Mouse (Mus musculus): ENCODE data around the gene Dnajc28. TPM values are rescaled to one million over a fixed set of nuclear protein-coding genes. Genes with fewer than 3 reads are reported as not detected.

The Dnajc28 gene
- polyA plus RNA-seq, 1 experiment from 2014 or later = 4.1 TPM

DNA sequence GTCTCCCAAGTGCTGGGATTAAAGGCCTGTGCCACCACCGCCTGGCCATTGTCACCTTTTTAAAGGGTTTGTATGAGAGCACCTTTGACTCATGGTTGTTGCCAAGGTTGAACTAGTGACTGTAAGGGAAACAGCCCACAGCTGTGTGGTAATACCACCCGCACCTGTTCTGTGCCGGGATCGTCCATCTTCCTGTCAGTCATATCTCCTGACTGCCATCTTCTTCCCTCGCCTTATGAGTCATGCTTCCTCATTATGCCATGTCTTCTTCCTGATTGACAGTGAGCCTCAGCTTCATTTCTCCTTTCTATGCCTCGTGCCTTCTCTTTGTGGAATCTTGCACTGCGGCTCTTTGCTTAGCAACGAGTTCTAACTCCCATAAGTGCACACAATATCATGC is 11.9 kb downstream of the Dnajc28 start:
- WGBS = 90% methylated on average over 8 of the region's 8 CpGs

DNA sequence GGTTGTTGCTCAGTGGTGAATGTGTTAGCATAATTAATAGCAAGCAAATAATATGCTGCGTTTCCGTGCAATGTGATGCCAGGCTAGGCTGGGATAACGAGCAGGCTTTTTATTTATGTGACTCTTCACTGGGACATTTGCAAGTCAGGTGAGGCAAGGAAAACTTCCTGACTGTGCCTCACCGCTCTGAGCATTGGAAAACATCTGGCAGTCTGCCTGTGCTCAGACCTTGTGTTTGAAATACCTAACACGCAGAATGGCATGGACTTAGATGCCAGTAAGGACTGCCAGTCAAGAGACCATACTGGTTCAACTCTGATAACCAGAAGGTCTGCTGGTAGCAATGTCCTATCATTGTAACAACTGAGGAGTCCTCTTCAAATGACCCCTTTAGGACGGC is 13.7 kb downstream of the Dnajc28 start:
- no peak overlapping the region for H3K4me2 ChIP-seq (replicated peaks; ENCODE audit: low read depth, low read length)
- no peaks in the 10 kb centered on the region for H3K27me3 ChIP-seq (ENCODE audit: control insufficient read depth, insufficient read depth, low read length)
- WGBS = 84% methylated on average over 6 of the region's 6 CpGs
- no peaks in the 10 kb centered on the region for H3K36me3 ChIP-seq (ENCODE audit: control insufficient read depth, insufficient read depth, low read length)
- H3K9ac ChIP-seq (replicated peaks; ENCODE audit: low read depth, low read length) = no peak overlapping the region
- no peak for ATAC-seq (ENCODE audit: insufficient number of reproducible peaks, insufficient read depth, low FRiP score, low read depth)
- no peak overlapping the region for H3K4me3 ChIP-seq (ENCODE audit: low read depth, low read length)
- no peaks in the 10 kb centered on the region for H3K4me1 ChIP-seq (ENCODE audit: control insufficient read depth, insufficient read depth, low read length)
- no peaks in the 10 kb centered on the region for H3K9me3 ChIP-seq (ENCODE audit: control insufficient read depth, low read depth, low read length)
- no peak overlapping the region for H3K27ac ChIP-seq (ENCODE audit: low read length)

More for the DNA sequence above, 11.9 kb downstream of the Dnajc28 start:
- Histone ChIP-seq H3K4me1 (ENCODE audit: control insufficient read depth, insufficient read depth, low read length) (no peaks in the 10 kb centered on the region), H3K9ac (replicated peaks; ENCODE audit: low read depth, low read length) (no peak overlapping the region), H3K36me3 (ENCODE audit: control insufficient read depth, insufficient read depth, low read length) (no peaks in the 10 kb centered on the region), H3K27me3 (ENCODE audit: control insufficient read depth, insufficient read depth, low read length) (no peaks in the 10 kb centered on the region), H3K4me2 (replicated peaks; ENCODE audit: low read depth, low read length) (no peak overlapping the region), H3K4me3 (ENCODE audit: low read depth, low read length) (no peak overlapping the region), H3K27ac (ENCODE audit: low read length) (no peak overlapping the region), H3K9me3 (ENCODE audit: control insufficient read depth, low read depth, low read length) (no peaks in the 10 kb centered on the region)
- ATAC-seq (ENCODE audit: insufficient number of reproducible peaks, insufficient read depth, low FRiP score, low read depth) = no peak

DNA sequence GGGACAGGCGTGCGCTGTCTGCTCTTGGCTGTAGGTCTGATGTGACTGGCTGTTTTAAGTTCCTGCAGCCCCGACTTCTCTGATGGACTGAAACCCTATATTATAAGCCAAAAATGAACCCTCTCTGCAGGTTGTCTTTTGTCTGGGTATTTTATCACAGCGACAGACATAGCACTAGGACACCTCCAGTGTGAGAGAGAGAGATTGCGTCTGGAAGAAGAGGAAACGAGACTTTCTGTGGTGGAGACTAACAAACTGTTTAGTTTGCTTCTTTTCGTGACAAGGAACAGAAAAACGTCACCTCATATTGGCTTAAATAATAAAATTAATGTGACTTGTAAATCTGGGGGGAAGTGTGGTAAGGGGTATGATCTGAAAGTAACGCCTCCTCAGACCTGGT is 17.1 kb downstream of the Dnajc28 start:
- H3K4me3 ChIP-seq (ENCODE audit: low read depth, low read length) = no peak overlapping the region
- 0 out of 2 replicates have a peak, but pooled peaks cover 2% of the 10 kb centered on the region for H3K4me1 ChIP-seq (ENCODE audit: control insufficient read depth, insufficient read depth, low read length)
- no peak overlapping the region for H3K9ac ChIP-seq (replicated peaks; ENCODE audit: low read depth, low read length)
- no peak for ATAC-seq (ENCODE audit: insufficient number of reproducible peaks, insufficient read depth, low FRiP score, low read depth)
- no peaks in the 10 kb centered on the region for H3K9me3 ChIP-seq (ENCODE audit: control insufficient read depth, low read depth, low read length)
- H3K36me3 ChIP-seq (ENCODE audit: control insufficient read depth, insufficient read depth, low read length) = no peaks in the 10 kb centered on the region
- H3K4me2 ChIP-seq (replicated peaks; ENCODE audit: low read depth, low read length) = no peak overlapping the region
- H3K27me3 ChIP-seq (ENCODE audit: control insufficient read depth, insufficient read depth, low read length) = no peaks in the 10 kb centered on the region
- 42% methylated on average over 9 of the region's 9 CpGs for WGBS
- no peak overlapping the region for H3K27ac ChIP-seq (ENCODE audit: low read length)

DNA sequence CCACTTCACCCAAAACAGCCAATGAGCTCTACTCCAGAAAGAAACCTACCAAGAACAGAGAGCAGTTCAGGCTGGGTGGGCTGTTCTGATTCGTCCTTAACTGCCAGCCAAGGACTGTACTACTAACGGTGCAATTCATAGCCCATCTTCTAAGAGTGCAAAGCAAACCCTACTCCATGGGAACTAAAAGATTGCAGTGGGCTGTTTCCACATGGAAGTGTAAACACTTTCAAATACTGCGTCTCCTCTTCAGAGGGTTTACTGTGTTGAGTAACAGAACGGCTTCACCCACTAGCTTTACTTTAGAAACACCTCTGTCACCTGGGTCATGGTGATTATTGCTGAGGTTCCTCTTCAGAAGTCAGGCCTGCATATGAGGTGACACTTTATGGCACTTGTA is 17.7 kb downstream of the Dnajc28 start:
- no peak for ATAC-seq (ENCODE audit: insufficient number of reproducible peaks, insufficient read depth, low FRiP score, low read depth)
- no peak overlapping the region for H3K4me3 ChIP-seq (ENCODE audit: low read depth, low read length)
- H3K9me3 ChIP-seq (ENCODE audit: control insufficient read depth, low read depth, low read length) = no peaks in the 10 kb centered on the region
- 0 out of 2 replicates have a peak, but pooled peaks cover 2% of the 10 kb centered on the region for H3K4me1 ChIP-seq (ENCODE audit: control insufficient read depth, insufficient read depth, low read length)
- H3K9ac ChIP-seq (replicated peaks; ENCODE audit: low read depth, low read length) = no peak overlapping the region
- no peaks in the 10 kb centered on the region for H3K27me3 ChIP-seq (ENCODE audit: control insufficient read depth, insufficient read depth, low read length)
- no peak overlapping the region for H3K27ac ChIP-seq (ENCODE audit: low read length)
- H3K4me2 ChIP-seq (replicated peaks; ENCODE audit: low read depth, low read length) = no peak overlapping the region
- H3K36me3 ChIP-seq (ENCODE audit: control insufficient read depth, insufficient read depth, low read length) = no peaks in the 10 kb centered on the region
- 43% methylated on average over 4 of the region's 4 CpGs for WGBS

DNA sequence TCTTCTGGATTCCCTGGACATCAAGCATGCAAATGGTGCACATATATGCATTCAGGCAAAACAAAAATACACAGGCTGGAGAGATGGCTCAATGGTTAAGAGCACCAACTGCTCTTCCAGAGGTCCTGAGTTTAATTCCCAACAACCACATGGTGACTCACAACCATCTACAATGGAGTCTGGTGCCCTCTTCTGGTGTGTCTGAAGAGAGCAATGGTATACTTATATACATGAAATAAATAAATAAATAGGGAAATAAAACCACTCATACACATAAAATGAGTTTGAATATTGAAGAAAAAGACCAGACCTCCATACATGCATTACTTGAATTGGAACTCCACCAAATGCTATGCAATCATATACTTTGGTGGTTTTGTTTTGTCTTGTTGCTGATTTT is 19.6 kb downstream of the Dnajc28 start:
- ATAC-seq (ENCODE audit: insufficient number of reproducible peaks, insufficient read depth, low FRiP score, low read depth) = no peak
- no peak overlapping the region for H3K9ac ChIP-seq (replicated peaks; ENCODE audit: low read depth, low read length)
- H3K4me3 ChIP-seq (ENCODE audit: low read depth, low read length) = no peak overlapping the region
- H3K4me1 ChIP-seq (ENCODE audit: control insufficient read depth, insufficient read depth, low read length) = 0 out of 2 replicates have a peak, but pooled peaks cover 2% of the 10 kb centered on the region
- H3K27ac ChIP-seq (ENCODE audit: low read length) = no peak overlapping the region
- H3K9me3 ChIP-seq (ENCODE audit: control insufficient read depth, low read depth, low read length) = no peaks in the 10 kb centered on the region
- H3K27me3 ChIP-seq (ENCODE audit: control insufficient read depth, insufficient read depth, low read length) = no peaks in the 10 kb centered on the region
- no peak overlapping the region for H3K4me2 ChIP-seq (replicated peaks; ENCODE audit: low read depth, low read length)
- no peaks in the 10 kb centered on the region; the same call in 1 of the 2 replicates for H3K36me3 ChIP-seq (ENCODE audit: control insufficient read depth, insufficient read depth, low read length)

DNA sequence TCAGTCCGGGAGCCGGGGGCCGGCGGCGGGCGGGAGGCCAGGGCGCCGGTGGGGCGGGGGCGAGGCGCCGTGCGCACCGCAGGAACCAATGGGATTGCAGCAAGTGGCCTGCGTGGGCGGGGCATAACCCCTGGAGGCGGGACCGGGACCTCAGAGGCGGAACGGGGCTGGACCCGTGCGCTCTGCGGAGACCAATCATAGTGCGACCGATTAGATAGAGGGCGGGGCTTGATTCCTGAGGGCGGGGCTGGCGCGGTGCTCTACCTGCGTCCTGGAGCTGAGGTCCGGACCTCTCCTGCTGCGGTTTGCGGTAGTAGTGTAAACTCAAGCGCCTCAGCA is 21.2 kb downstream of the Dnajc28 start, which contains the start of gene Tmem50b:
Gene Tmem50b, minus strand, starts transcription at position 129 of the 339 bp plus-strand sequence.
- Histone ChIP-seq H3K27me3 (ENCODE audit: control insufficient read depth, insufficient read depth, low read length) (no peaks in the 10 kb centered on the region), H3K4me3 (ENCODE audit: low read depth, low read length) (peak within 1 kb of the TSS; percentile 56), H3K9me3 (ENCODE audit: control insufficient read depth, low read depth, low read length) (no peaks in the 10 kb centered on the region), H3K4me1 (ENCODE audit: control insufficient read depth, insufficient read depth, low read length) (0 out of 2 replicates have a peak, but pooled peaks cover 2% of the 10 kb centered on the region), H3K9ac (replicated peaks; ENCODE audit: low read depth, low read length) (peak within 1 kb of the TSS; percentile 37), H3K36me3 (ENCODE audit: control insufficient read depth, insufficient read depth, low read length) (no peaks in the 10 kb centered on the region; the same call in 1 of the 2 replicates), H3K4me2 (replicated peaks; ENCODE audit: low read depth, low read length) (peak within 1 kb of the TSS; percentile 84), H3K27ac (ENCODE audit: low read length) (no peak within 1 kb of the TSS)
- under 1% methylated on average over 34 of the region's 34 CpGs for WGBS
- ATAC-seq (ENCODE audit: insufficient number of reproducible peaks, insufficient read depth, low FRiP score, low read depth) = peak; percentile 99

DNA sequence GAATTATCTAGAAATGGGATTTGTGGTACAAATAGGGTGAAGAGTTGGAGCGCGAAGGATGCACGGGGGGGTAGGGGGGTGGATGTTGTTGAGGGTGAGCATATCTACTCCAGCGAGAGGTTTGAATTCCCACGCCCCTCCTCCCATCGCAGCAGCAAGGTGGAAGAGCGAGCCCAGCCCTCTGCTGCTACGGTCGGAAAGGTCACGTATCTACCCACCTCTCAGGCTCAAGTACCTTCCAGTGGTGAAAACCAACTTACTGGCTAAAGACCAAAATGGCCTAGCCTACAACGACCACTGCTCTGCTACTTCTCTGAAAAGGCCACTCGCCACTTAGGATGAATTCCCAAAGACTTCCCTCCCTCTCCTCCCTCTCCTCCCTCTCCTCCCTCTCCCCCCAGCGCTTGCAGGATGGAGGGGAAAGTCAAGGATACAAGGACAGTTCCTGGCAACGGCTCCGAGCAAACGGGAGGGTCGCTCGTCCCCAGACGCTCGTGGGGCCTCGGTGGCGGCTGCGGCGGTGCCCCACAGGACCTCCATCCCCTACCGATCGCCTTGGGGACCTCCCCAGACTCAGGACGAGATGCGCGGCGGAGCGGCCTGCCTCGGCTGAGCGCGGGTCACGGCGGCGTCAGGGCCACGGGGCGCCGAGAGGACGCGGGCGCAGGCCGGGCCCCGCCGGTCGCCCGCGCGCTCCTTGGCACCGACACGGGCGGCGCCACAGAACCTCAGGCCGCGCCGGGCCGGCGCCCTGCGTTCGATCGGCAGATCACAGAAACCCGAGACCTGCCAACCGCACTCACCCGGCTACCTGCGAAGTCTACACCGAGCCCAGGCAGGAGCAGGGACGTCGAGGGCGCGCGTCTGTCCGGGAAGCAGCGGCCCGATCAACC is 21.8 kb downstream of the Dnajc28 start:
- Histone ChIP-seq H3K4me1 (ENCODE audit: control insufficient read depth, insufficient read depth, low read length) (0 out of 2 replicates have a peak, but pooled peaks cover 7% of the 10 kb centered on the region), H3K9ac (replicated peaks; ENCODE audit: low read depth, low read length) (peak overlapping the region; percentile 37), H3K27ac (ENCODE audit: low read length) (no peak overlapping the region), H3K9me3 (ENCODE audit: control insufficient read depth, low read depth, low read length) (no peaks in the 10 kb centered on the region), H3K36me3 (ENCODE audit: control insufficient read depth, insufficient read depth, low read length) (no peaks in the 10 kb centered on the region; the same call in 1 of the 2 replicates), H3K4me3 (ENCODE audit: low read depth, low read length) (peak overlapping the region; percentile 56), H3K4me2 (replicated peaks; ENCODE audit: low read depth, low read length) (peak overlapping the region; percentile 84), H3K27me3 (ENCODE audit: control insufficient read depth, insufficient read depth, low read length) (no peaks in the 10 kb centered on the region)
- 1% methylated on average over 67 of the region's 75 CpGs for WGBS
- ATAC-seq (ENCODE audit: insufficient number of reproducible peaks, insufficient read depth, low FRiP score, low read depth) = no peak; the same call in none of the 2 replicates

DNA sequence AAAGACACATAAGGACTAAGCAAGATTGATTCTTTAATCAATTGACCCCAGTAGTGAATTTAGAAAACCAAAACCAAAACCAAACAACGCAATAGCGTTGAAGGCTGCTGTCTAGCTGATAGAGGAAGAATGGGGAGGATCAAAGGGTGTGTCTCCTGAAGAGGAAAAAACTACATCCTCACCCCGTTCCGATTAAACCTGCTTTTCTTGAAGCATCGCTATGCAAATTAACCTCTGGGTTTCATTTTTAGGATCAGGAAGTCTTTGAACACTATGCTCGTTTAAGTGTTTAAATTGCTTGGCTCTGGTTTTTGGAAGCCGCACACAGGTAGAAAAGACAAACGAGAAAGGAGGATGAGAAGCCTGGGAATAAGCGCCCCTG is 22.4 kb downstream of the Dnajc28 start:
- Histone ChIP-seq H3K27me3 (ENCODE audit: control insufficient read depth, insufficient read depth, low read length) (no peaks in the 10 kb centered on the region), H3K4me3 (ENCODE audit: low read depth, low read length) (peak overlapping the region; percentile 56), H3K4me2 (replicated peaks; ENCODE audit: low read depth, low read length) (peak overlapping the region; percentile 84), H3K9me3 (ENCODE audit: control insufficient read depth, low read depth, low read length) (no peaks in the 10 kb centered on the region), H3K9ac (replicated peaks; ENCODE audit: low read depth, low read length) (no peak overlapping the region), H3K36me3 (ENCODE audit: control insufficient read depth, insufficient read depth, low read length) (no peaks in the 10 kb centered on the region; the same call in 1 of the 2 replicates), H3K4me1 (ENCODE audit: control insufficient read depth, insufficient read depth, low read length) (0 out of 2 replicates have a peak, but pooled peaks cover 7% of the 10 kb centered on the region), H3K27ac (ENCODE audit: low read length) (no peak overlapping the region)
- WGBS = 16% methylated on average over 9 of the region's 9 CpGs
- no peak for ATAC-seq (ENCODE audit: insufficient number of reproducible peaks, insufficient read depth, low FRiP score, low read depth)
